Mouse (Mus musculus) forebrain, postnatal 0 days (tissue): ENCODE results near the gene Luc7l3. TPM values are rescaled to one million over a fixed set of nuclear protein-coding genes. Genes with fewer than 3 reads are reported as not detected.

Experiments
- ATAC-seq: fragments of 200-750 bp; cut with Nextera tagmentation; 2 replicates; pipeline ENCODE4 v1.8.0; 2017; ENCODE audit warnings: mild to moderate bottlenecking, moderate library complexity
- DNase-seq: peaks from one replicate; pipeline ENCODE4 v3.0.0-alpha.2; 2015
- H3K27ac ChIP-seq: fragments of 300-500 bp; sonication (generic); 2 replicates; pipeline ENCODE4 v1.5.1; 2014; ENCODE audit warnings: low read depth, mild to moderate bottlenecking, antibody characterized with exemption, low read length, moderate library complexity, mixed read lengths
- H3K27me3 ChIP-seq: fragments of 300-500 bp; sonication (generic); 2 replicates; pipeline ENCODE4 v1.6.1; 2014; ENCODE audit warnings: mild to moderate bottlenecking, low read length, mixed read lengths; ENCODE audit not compliant: insufficient read depth
- H3K36me3 ChIP-seq: fragments of 300-500 bp; sonication (generic); 2 replicates; pipeline ENCODE4 v1.6.1; 2014; ENCODE audit warnings: mild to moderate bottlenecking, moderate library complexity; ENCODE audit not compliant: insufficient read depth
- H3K4me1 ChIP-seq: fragments of 300-500 bp; sonication (generic); 2 replicates; pipeline ENCODE4 v1.6.1; 2014; ENCODE audit warnings: antibody characterized with exemption; ENCODE audit not compliant: insufficient read depth
- H3K4me2 ChIP-seq: fragments of 300-500 bp; sonication (generic); 2 replicates; pipeline ENCODE4 v1.6.1; 2014; ENCODE audit warnings: low read depth, mild to moderate bottlenecking, moderate library complexity
- H3K4me3 ChIP-seq: fragments of 300-500 bp; sonication (generic); 2 replicates; pipeline ENCODE4 v1.5.1; 2014; ENCODE audit warnings: low read depth, low read length, mixed read lengths
- H3K9ac ChIP-seq: fragments of 300-500 bp; sonication (generic); 2 replicates; pipeline ENCODE4 v1.6.1; 2014; ENCODE audit warnings: mild to moderate bottlenecking
- H3K9me3 ChIP-seq: fragments of 300-500 bp; sonication (generic); 2 replicates; pipeline ENCODE4 v1.6.1; 2016; ENCODE audit warnings: low read length
- CTCF ChIP-seq: sonication (generic); IDR thresholded peaks from 2 replicates; pipeline ENCODE4 v1.5.1; 2016; ENCODE audit warnings: antibody characterized with exemption, control low read depth, low read depth
- WGBS: fragments of 180-500 bp; shearing (Covaris S2); extraction: QIAGEN DNeasy Blood & Tissue Kit; methylation state at CpG from one replicate; pipeline ENCODE4 v1.1.7; 2014; 5-methylcytosine and 5-hydroxymethylcytosine counted together
- polyA plus RNA-seq: library from polyadenylated mRNA; unstranded; fragments of >200 nt; fragmentation: Nextera tagmentation; extraction: Ambion mirVana; gene quantifications from 2 replicates; pipeline ENCODE4 v1.2.1, GENCODE M21; 2015
- total RNA-seq: library from RNA; depleted of rRNA; stranded (reverse); fragments of >200 nt; gene quantifications from 2 replicates; pipeline ENCODE4 v1.2.3, GENCODE M21; 2014

Gene Luc7l3
- total and polyA plus RNA-seq, 2 experiments from 2014 or later = 87.2 to 108 TPM

DNA sequence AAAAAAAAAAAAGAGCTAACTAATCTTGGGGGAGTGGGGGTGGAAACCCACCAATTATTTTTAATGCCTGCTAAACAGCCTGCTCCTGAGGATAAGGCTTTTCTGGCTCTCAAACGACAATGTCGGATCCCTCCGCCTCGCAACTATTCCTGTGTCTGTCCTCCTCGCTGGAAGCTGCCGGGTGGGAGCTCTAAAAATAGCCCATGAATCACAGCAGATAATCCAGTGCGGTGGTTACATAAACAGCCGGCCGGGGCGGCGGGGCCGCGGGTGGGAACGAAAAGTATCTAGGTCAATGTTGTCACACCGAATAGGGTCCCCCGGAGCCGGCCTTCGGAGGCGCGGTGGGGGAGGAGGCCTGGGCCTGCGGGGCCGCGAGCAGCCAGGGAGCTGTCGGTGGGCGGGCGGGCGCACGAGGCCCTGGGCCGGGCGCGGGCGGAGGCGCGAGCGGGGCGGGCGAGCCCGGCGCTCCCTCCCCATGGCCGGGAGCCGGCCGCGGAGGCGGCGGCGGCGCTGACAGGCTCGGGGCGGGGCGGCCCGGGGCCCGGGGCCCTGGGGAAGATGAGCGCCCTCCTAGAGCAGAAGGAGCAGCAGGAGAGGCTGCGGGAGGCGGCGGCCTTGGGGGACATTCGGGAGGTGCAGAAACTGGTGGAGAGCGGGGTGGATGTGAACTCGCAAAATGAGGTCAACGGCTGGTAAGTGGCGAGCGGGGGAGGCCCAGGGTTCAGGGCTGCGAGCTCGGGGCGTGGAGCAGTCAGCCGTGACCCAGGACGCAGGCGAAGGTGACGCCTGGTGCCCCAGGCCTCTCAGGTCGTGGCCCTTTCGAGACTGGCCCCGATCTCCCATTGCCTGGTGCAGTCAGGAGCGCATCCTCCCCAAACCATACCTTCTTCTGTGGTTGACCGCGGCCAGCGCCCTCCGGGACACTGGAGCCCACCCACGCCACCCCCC, 6.2 kb upstream of the Luc7l3 start, which contains the start of gene Ankrd40:
Gene Ankrd40, plus strand, starts transcription at position 309 of the 951 bp plus-strand sequence.
- Histone ChIP-seq H3K9ac (peak within 1 kb of the TSS; percentile 93), H3K4me2 (peak within 1 kb of the TSS; percentile 88), H3K27ac (peak within 1 kb of the TSS; percentile 99), H3K36me3 (no peaks in the 10 kb centered on the region), H3K4me1 (peaks cover 32% of the 10 kb centered on the region), H3K27me3 (no peaks in the 10 kb centered on the region), H3K4me3 (peak within 1 kb of the TSS; percentile 77), H3K9me3 (no peaks in the 10 kb centered on the region)
- TF ChIP-seq CTCF = no peak
- ATAC-seq (peak; percentile 92), DNase-seq (peak; percentile 96)
- WGBS = under 1% methylated on average over 73 of the region's 78 CpGs

- WGBS = 2% methylated on average over 10 of the region's 10 CpGs
- no peaks in the 10 kb centered on the region for H3K9me3 ChIP-seq
- H3K27me3 ChIP-seq = no peaks in the 10 kb centered on the region
- peaks cover 35% of the 10 kb centered on the region for H3K4me1 ChIP-seq
- H3K9ac ChIP-seq = peak overlapping the region; percentile 93
- TF ChIP-seq CTCF = no peak
- peak; percentile 70 for DNase-seq
- H3K4me2 ChIP-seq = peak overlapping the region; percentile 88
- H3K36me3 ChIP-seq = no peaks in the 10 kb centered on the region
- peak overlapping the region; percentile 99 for H3K27ac ChIP-seq
- ATAC-seq = peak; percentile 73
- peak overlapping the region; percentile 77 for H3K4me3 ChIP-seq
Measured at GRCm38 (mm10) chr11:94326961-94327411, 5.2 kb upstream of the Luc7l3 start.

DNA sequence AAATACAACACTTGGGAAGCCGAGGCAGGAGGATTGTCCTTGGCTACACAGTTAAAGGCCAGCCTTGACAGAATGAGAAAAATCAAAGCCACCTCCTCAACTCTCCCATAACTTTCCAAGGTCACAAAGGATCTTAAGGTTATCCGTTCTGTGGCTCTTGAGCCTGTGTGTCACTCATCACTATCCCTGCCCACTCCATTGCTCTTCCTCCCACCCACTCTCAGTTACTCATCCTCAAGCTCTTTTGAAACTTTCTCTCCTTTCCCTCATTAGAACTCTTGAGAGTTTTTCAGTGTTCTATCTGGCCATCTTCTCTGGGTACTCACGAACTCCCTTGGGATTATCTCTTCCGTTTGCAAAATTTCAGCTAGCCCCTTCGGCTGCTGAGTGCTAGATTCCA, 2.8 kb upstream of the Luc7l3 start:
- H3K4me3 ChIP-seq = no peak overlapping the region
- peaks cover 16% of the 10 kb centered on the region for H3K4me1 ChIP-seq
- H3K9ac ChIP-seq = no peak overlapping the region
- no peak overlapping the region for H3K4me2 ChIP-seq
- no peaks in the 10 kb centered on the region for H3K9me3 ChIP-seq
- WGBS = 93% methylated on average over 5 of the region's 5 CpGs
- H3K36me3 ChIP-seq = no peaks in the 10 kb centered on the region
- DNase-seq (no peak), ATAC-seq (no peak)
- TF ChIP-seq CTCF = no peak
- no peak overlapping the region for H3K27ac ChIP-seq
- no peaks in the 10 kb centered on the region for H3K27me3 ChIP-seq

- Histone ChIP-seq H3K9me3 (no peaks in the 10 kb centered on the region), H3K4me3 (no peak overlapping the region), H3K27me3 (no peaks in the 10 kb centered on the region), H3K4me2 (no peak overlapping the region), H3K4me1 (peaks cover 11% of the 10 kb centered on the region; the same call in 1 of the 2 replicates), H3K27ac (no peak overlapping the region), H3K36me3 (no peaks in the 10 kb centered on the region), H3K9ac (no peak overlapping the region)
- ATAC-seq (no peak), DNase-seq (no peak)
- WGBS = 54% methylated on average over 5 of the region's 5 CpGs
- TF ChIP-seq CTCF = no peak
Measured at GRCm38 (mm10) chr11:94323271-94323925, 1.6 kb upstream of the Luc7l3 start.

GRCm38 (mm10) chr11:94322636-94323035, 848 bp upstream of the Luc7l3 start:
- H3K27me3 ChIP-seq = no peaks in the 10 kb centered on the region
- H3K4me2 ChIP-seq = peak overlapping the region; percentile 70
- peak overlapping the region; percentile 100; the same call in 1 of the 2 replicates for H3K4me3 ChIP-seq
- H3K36me3 ChIP-seq = no peaks in the 10 kb centered on the region
- H3K9ac ChIP-seq = peak overlapping the region; percentile 99; the same call in 1 of the 2 replicates
- H3K4me1 ChIP-seq = peaks cover 13% of the 10 kb centered on the region; the same call in 1 of the 2 replicates
- no peak for DNase-seq
- 40% methylated on average over 5 of the region's 5 CpGs for WGBS
- H3K9me3 ChIP-seq = no peaks in the 10 kb centered on the region
- no peak for ATAC-seq
- no peak for TF ChIP-seq CTCF
- peak overlapping the region; percentile 98 for H3K27ac ChIP-seq

GRCm38 (mm10) chr11:94320969-94321930, 538 bp downstream of the Luc7l3 start:
- DNase-seq = no peak
- H3K27ac ChIP-seq = peak overlapping the region; percentile 98
- H3K4me3 ChIP-seq = peak overlapping the region; percentile 100
- WGBS = under 1% methylated on average over 67 of the region's 67 CpGs
- no peak for TF ChIP-seq CTCF
- no peaks in the 10 kb centered on the region for H3K9me3 ChIP-seq
- peak overlapping the region; percentile 70 for H3K4me2 ChIP-seq
- peak overlapping the region; percentile 99 for H3K9ac ChIP-seq
- no peaks in the 10 kb centered on the region for H3K27me3 ChIP-seq
- peaks cover 22% of the 10 kb centered on the region for H3K4me1 ChIP-seq
- ATAC-seq = peak; percentile 79
- H3K36me3 ChIP-seq = no peaks in the 10 kb centered on the region
